Mouse (Mus musculus): ENCODE measurements around the gene Lce1a1.
"Not testable (repeated sequence)": the region's sequence is repeated elsewhere in the genome, so short reads cannot be mapped to it uniquely, and the experiment has no call there.

DNA sequence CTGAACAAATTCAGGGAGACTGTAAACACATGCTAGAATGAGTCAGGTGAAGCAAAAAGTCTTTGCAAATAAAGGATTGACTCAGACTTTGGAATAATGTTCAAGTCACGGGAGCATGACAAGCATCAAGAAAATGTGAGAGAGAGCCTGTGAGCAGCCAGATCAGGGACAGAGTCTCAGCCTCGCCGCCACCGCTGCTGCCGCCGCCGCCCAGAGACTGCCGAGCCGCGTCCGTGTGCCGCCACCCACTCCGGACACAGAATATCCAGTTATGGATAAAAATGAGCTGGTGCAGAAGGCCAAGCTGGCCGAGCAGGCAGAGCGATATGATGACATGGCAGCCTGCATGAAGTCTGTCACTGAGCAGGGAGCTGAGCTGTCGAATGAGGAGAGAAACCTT, 41.0 kb upstream of the Lce1a1 start:
- not testable (repeated sequence) for TF ChIP-seq GATA1, TAL1 (IDR thresholded peaks at IDR 0.05; ENCODE audit: low read length)

All from erythroblast, embryonic 14.5 days (primary cell).